Mouse (Mus musculus): ENCODE results near the gene Pcgf2.
A peak's percentile ranks its signal among the peaks of the same experiment; 100 is the strongest.
"Not testable (repeated sequence)": the region's sequence is repeated elsewhere in the genome, so short reads cannot be mapped to it uniquely, and the experiment has no call there.

The Pcgf2 gene

DNA sequence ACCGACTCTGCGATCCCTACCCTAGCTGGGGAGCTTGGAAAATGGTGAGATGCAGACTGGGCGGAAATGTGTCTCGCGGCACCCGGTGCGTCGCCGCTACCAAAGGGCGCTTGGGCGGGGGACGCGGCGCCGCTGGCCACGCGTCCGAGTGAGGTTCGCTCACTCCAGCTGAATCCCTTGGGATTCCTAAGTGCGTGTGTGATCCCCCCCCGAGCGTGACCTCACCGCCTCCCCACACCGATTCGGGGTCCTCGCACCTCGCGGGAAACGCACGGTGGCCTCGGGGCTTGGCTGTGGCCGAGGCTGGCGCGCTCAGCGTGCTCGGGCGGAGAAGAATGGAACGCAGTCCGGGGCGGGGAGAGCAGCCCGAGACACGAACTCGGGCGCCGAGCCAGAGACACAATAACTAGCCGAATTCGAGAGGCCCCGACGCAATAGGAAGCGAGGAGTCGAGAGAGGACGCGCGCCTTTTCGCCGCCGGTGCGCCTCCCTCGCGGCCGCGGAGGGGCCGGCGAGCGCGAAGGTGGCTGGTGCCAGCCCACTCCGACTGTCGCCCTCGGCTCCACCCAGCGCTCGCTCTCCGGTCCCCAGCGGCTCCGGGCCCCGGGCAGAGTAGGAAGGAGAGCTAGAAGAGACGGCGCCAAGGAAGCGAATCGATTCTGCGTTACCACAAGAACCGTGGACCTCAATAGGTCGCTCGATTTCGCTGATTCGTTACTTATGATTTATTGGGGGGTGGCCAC is at the start of gene Pcgf2:
Gene Pcgf2, minus strand, starts transcription at position 495 of the 743 bp plus-strand sequence.
- DNase-seq (ENCODE audit: low read depth in 1 of 2, low spot score in 2 of 2): no peak

DNA sequence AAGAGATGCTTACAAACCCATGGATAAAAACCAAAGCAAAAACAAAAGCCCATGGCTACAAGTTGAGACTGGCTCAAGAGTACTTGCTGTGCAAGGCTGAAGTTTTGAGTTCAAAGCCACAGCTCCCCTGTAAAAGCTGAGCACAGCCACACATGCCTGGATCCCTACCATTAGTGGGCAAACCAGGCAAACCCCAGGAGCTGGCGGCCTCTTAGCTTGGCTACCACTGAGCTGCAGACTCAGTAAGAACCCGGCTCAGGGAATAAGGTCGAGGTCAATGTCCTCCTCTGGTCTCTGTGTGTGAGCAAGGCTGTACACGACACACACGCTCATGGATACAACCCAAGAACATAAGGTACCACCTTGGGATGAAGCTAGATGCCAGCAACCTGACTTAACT is 48.2 kb upstream of the Pcgf2 start:
- no peak for DNase-seq (ENCODE audit: low read depth in 1 of 2, low spot score in 2 of 2)

DNA sequence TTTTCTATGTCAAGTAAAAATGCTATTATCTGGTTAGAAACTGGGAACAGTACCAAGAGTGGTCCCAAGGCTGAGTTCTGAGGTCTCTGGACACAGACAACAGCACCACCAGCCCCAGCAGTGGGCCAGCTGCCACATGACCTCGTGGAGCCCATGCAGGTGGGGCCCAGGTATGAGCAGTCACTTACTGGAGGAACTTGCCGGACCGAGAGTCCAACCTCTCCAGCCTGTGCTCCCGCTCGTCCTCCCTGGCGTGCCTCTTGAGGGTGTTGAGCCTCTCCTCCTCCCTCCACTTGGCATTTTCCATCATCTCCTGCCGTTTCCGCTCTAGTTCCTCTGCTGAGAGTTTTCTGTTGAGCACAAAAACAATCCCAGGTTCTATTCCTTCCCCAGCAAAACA is 47.5 kb upstream of the Pcgf2 start:
- DNase-seq (ENCODE audit: low read depth in 1 of 2, low spot score in 2 of 2): no peak

- no peak for DNase-seq (ENCODE audit: low read depth in 1 of 2, low spot score in 2 of 2)
These were observed 45.0 kb upstream of the Pcgf2 start for GRCm38 (mm10) chr11:97745331-97745721.

DNA sequence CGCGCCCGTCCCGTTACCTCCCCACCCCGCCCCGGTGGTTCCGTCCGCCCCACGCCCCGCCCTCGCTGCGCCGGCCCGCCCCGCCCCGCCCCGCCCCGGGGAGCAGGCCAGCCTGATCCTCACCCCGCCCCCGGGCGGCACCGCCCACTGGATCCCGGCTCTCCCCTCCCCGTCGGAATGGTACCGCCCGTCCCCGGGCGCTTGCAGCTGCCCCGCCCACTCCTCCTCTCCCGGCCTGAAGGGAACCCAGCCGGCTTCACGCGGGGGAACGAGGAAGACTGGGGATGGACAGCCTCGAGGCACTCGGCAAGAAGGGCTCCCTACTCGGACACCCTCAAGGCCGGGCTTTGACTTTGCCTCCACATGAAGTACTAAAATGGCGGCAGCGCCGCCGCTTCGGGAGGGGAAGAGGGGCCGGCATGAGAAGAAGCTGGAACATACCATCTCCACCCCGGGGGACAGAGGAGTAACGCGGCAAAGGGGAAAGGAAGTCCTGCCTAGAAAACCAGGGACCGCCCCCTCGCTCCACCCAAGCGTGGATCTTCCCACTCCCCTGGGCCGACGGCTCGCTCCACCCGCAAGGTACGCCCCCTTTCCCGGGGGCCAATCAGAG is 44.5 kb upstream of the Pcgf2 start:
- peak; percentile 95 to 96 for DNase-seq (ENCODE audit: low read depth in 1 of 2, low spot score in 2 of 2)

- peak in 1 of 2 experiments; percentile 10 for DNase-seq (ENCODE audit: low read depth in 1 of 2, low spot score in 2 of 2)
These were observed 43.9 kb upstream of the Pcgf2 start, which contains the start of gene Pip4k2b for GRCm38 (mm10) chr11:97744063-97744717. TSS of gene Pip4k2b (minus strand) at chr11:97744704.

- DNase-seq (ENCODE audit: low read depth in 1 of 2, low spot score in 2 of 2): no peak
These were observed 43.1 kb upstream of the Pcgf2 start for GRCm38 (mm10) chr11:97743423-97743822.

DNA sequence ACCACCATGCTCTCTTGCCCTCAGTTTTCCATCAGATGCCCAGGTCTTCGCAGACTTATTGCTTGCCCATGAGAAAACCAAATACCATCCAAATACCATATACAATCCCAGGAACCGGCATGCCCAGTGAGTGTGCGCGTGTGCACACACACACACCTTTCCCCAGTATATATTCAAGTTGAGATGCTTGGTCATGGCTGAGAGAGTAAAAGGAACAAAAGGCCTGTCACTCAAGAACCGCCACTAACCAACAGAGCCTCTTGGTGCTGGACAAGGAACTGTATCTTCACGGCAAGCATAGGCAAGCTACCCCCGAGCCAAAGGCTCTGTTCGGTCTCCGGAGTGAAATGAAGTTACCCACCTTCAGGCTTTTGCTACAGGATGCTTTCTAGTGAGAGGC is 42.3 kb upstream of the Pcgf2 start:
- no peak for DNase-seq (ENCODE audit: low read depth in 1 of 2, low spot score in 2 of 2)

- DNase-seq (ENCODE audit: low read depth in 1 of 2, low spot score in 2 of 2): no peak
These were observed 41.9 kb upstream of the Pcgf2 start for GRCm38 (mm10) chr11:97742157-97742556.

GRCm38 (mm10) chr11:97740190-97740589 is 39.9 kb upstream of the Pcgf2 start:
- no peak for DNase-seq (ENCODE audit: low read depth in 1 of 2, low spot score in 2 of 2)

DNA sequence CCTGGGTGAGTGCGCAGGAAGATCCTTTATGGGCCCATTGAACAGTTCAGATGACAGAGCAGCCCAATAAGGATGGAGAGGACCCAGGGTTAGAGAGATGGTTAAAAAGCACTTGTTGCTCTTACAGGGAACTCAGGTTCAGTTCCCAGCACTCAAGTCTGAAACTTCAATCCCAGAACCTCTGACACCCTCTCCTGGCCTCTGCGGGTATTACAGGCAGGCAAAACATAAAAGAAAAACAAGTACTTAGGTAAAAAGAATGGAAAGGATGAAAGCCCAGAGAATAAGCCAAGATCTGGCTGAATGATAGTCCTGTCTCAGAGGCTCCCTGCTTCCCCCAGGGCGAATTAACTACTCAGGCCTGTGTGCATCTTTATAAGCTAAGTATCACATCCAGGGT is 38.9 kb upstream of the Pcgf2 start:
- DNase-seq (ENCODE audit: low read depth in 1 of 2, low spot score in 2 of 2): no peak

DNA sequence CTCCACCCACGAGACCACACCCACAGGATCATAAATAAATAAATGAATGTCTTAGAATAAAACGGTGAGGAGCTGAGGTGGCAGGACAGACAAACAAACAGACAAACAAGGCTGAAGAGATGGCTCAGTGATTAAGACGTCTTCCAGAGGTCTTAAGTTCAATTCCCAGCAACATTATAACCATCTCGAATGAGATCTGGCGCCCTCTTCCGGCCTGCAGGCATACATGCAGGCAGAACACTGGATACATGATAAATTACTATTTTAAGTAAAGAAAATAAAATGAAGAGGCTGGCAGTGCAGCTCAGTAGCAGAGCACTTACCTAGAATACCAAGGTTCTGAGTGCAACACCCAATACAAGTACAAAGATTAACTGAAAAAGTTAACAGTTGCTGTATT is 38.4 kb upstream of the Pcgf2 start:
- no peak for DNase-seq (ENCODE audit: low read depth in 1 of 2, low spot score in 2 of 2)

DNA sequence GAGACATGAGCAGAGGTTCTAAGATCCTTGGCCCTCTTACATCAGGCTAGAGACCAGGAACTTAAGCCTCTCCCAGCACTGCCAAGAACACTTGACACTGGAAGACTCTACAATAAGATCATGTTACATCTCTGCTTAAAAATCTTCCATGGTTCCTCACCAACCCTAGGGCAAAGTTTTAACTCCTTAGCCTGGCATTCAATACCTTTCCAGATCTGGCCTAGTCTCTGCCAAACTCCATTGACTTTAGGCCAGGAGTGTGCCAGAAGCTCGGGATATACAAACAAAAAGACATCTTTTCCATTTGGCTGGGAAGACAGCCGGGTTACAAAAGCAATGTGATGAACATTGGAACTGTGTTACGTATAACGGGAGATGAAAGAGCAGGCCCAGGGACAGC is 37.3 kb upstream of the Pcgf2 start:
- no peak for DNase-seq (ENCODE audit: low read depth in 1 of 2, low spot score in 2 of 2)

DNA sequence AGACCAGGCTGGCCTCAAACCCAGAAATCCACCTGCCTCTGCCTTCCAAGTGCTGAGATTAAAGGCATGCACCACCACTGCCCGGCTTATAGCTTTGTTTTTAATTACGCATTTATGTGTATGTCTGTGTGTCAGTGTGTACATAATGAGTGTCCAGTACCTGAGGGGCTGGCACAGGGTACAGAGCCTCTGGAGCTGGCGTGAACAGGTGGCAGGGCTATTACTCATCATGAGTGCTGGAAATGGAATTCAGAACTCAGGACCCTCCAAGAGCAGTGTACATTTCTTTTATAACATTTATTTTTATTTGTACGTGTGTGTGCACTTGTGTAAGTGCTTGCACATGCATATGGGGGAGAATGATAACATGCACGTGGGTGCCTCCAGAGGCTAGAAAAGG is 36.3 kb upstream of the Pcgf2 start:
- DNase-seq (ENCODE audit: low read depth in 1 of 2, low spot score in 2 of 2): no peak

- not testable (repeated sequence) for DNase-seq (ENCODE audit: low read depth in 1 of 2, low spot score in 2 of 2)
These were observed 34.5 kb upstream of the Pcgf2 start for GRCm38 (mm10) chr11:97734810-97735209.

GRCm38 (mm10) chr11:97733689-97734088 is 33.4 kb upstream of the Pcgf2 start:
- no peak for DNase-seq (ENCODE audit: low read depth in 1 of 2, low spot score in 2 of 2)

DNA sequence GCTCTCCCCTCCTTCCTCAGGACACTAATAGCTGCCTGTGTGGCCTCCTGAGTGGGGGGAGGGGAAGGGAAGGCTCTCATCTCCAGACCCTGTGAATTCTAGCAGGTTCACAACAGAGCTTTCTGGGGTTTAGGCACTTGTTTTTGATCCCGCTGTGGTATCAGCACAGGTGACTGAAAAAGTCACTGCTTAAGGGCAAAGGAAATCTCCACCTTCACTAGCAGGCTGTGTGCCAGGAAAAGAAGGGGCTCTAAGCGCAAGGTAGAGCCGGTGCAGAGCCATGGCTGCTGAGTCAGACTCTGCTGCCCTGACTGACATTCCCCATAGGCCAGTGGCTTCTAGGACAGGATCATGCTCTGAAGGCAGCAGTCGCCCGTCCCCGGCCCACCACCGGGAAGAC is 28.4 kb upstream of the Pcgf2 start:
- no peak for DNase-seq (ENCODE audit: low read depth in 1 of 2, low spot score in 2 of 2)

GRCm38 (mm10) chr11:97728311-97728710 is 28.0 kb upstream of the Pcgf2 start:
- DNase-seq (ENCODE audit: low read depth in 1 of 2, low spot score in 2 of 2): no peak

DNA sequence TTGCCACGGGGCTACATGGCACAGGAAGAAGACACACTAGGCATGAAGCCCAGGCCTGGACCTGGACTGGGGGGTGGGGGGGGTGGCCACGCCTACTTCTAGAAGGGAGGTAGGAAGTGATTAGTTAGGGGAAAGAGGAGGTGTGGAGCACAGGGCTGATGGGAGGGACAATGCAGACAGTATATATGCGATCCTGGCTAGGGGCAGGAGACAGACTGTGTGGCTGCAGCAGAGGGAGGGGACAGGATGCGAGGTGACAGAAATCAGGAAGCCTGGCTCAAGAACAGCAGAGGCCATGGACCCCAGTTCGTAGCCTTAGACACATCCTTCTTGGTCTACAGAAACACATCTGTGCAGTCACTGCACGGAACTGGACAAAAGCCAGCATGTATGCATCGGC is 23.4 kb upstream of the Pcgf2 start:
- DNase-seq (ENCODE audit: low read depth in 1 of 2, low spot score in 2 of 2): no peak

GRCm38 (mm10) chr11:97721338-97721737 is 21.0 kb upstream of the Pcgf2 start:
- no peak for DNase-seq (ENCODE audit: low read depth in 1 of 2, low spot score in 2 of 2)

GRCm38 (mm10) chr11:97719041-97719440 is 18.7 kb upstream of the Pcgf2 start:
- DNase-seq (ENCODE audit: low read depth in 1 of 2, low spot score in 2 of 2): no peak

DNA sequence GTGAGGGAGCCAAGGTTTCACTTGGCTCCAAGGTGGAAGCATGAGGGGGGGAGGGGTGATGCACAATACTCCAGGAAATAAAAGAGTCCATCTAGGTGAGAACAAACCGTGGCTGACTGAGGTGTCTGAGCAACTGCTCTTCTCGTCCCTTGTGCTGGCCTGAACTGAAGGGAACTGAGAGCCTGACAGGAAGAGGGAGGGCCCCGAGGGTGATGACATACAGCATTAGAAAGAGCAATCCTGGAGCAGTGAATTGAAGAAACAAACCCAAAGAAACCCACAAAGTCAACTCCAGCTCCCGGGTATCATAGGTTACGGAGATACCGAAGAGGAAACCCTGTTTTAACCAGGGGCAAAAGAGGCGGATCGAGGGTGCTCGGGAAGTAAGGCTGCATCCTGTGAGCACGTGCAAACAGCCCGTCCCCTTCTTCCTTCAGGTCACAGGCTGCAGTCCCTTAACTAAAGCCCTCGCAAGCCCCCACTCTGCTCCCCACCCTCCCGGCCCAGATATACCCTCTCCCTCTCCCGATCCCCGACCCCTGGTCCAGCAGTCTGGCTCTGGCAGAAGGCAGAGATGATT is 18.1 kb upstream of the Pcgf2 start:
- DNase-seq (ENCODE audit: low read depth in 1 of 2, low spot score in 2 of 2): peak in 1 of 2 experiments; percentile 51
